Mouse (Mus musculus) heart, embryonic 15.5 days (tissue): ENCODE results near the gene Arl2bp. TPM values are rescaled to one million over a fixed set of nuclear protein-coding genes. Genes with fewer than 3 reads are reported as not detected.
A peak's percentile ranks its signal among the peaks of the same experiment; 100 is the strongest.

Source experiments
- ATAC-seq: fragments of 200-750 bp; cut with Nextera tagmentation; replicated peaks from 2 replicates; pipeline ENCODE4 v1.8.0; 2017; ENCODE audit warnings: low read depth, moderate TSS enrichment; ENCODE audit not compliant: insufficient number of reproducible peaks, insufficient read depth, low FRiP score
- H3K27ac ChIP-seq: fragments of 300-500 bp; sonication (generic); 2 replicates; pipeline ENCODE4 v1.5.1; 2015; ENCODE audit warnings: mild to moderate bottlenecking, inconsistent platforms
- H3K27me3 ChIP-seq: fragments of 300-500 bp; sonication (generic); 2 replicates; pipeline ENCODE4 v1.6.1; 2015; ENCODE audit warnings: inconsistent platforms
- H3K36me3 ChIP-seq: fragments of 300-500 bp; sonication (generic); 2 replicates; pipeline ENCODE4 v1.6.1; 2015; ENCODE audit warnings: mild to moderate bottlenecking, inconsistent platforms
- H3K4me1 ChIP-seq: fragments of 300-500 bp; sonication (generic); replicated peaks from 2 replicates; pipeline ENCODE4 v1.6.1; 2015; ENCODE audit warnings: inconsistent platforms
- H3K4me2 ChIP-seq: fragments of 300-500 bp; sonication (generic); 2 replicates; pipeline ENCODE4 v1.6.1; 2015; ENCODE audit warnings: inconsistent platforms, mild to moderate bottlenecking, moderate library complexity
- H3K4me3 ChIP-seq: fragments of 300-500 bp; sonication (generic); 2 replicates; pipeline ENCODE4 v1.5.1; 2015; ENCODE audit warnings: mild to moderate bottlenecking, inconsistent platforms
- H3K9ac ChIP-seq: fragments of 300-500 bp; sonication (generic); 2 replicates; pipeline ENCODE4 v1.6.1; 2015; ENCODE audit warnings: mild to moderate bottlenecking, inconsistent platforms
- H3K9me3 ChIP-seq: fragments of 300-500 bp; sonication (generic); replicated peaks from 2 replicates; pipeline ENCODE4 v1.6.1; 2016; ENCODE audit warnings: inconsistent platforms
- WGBS: fragments of 180-500 bp; shearing (Covaris S2); methylation state at CpG from one replicate; pipeline ENCODE4 v1.1.7; 2015; ENCODE audit warnings: mixed read lengths; 5-methylcytosine and 5-hydroxymethylcytosine counted together
- polyA plus RNA-seq: library from polyadenylated mRNA; unstranded; fragments of >200 nt; fragmentation: Nextera tagmentation; extraction: Ambion mirVana; gene quantifications from 2 replicates; pipeline ENCODE4 v1.2.1, GENCODE M21; 2015

Arl2bp gene
- polyA plus RNA-seq, 1 experiment from 2014 or later: 112 TPM

DNA sequence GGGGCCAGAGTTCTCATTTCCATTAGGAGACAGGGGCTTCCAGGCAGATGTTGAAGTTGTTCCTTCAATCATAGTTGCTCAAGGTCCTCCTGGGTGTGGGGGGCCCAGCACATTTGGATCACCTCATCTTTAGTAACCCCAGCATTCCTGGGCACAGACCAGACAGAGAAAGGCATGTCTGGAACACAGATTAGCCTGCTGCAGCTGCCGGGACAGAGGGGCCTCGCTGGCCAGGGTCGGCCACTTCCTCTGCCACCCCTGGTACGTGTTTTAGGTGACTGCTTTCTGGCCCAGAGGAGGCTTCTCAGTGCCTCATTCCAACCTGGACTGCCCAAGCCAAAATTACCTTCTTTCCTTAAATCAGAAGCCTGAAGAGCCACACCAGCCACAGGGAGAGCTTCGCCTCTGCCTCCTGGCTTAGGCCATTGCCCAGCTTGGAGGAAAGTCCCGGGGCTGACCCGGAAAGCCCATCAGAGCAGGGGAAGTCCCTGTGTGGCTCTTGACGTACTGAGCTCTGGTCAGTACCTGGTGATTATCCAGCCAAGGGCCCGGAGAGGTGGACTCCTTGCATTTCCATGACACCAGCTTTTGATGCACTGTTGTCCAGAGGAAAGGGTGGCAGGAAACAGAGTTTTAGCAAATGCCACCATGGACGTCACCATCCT, 39.3 kb downstream of the Arl2bp start:
- H3K4me3 ChIP-seq: no peak overlapping the region
- WGBS: 71% methylated on average over 10 of the region's 10 CpGs
- H3K36me3 ChIP-seq: no peaks in the 10 kb centered on the region
- peaks cover 13% of the 10 kb centered on the region for H3K4me1 ChIP-seq
- H3K27me3 ChIP-seq: no peaks in the 10 kb centered on the region
- no peak overlapping the region for H3K27ac ChIP-seq
- ATAC-seq: no peak
- no peak overlapping the region for H3K9ac ChIP-seq
- no peak overlapping the region for H3K4me2 ChIP-seq
- H3K9me3 ChIP-seq: no peaks in the 10 kb centered on the region

DNA sequence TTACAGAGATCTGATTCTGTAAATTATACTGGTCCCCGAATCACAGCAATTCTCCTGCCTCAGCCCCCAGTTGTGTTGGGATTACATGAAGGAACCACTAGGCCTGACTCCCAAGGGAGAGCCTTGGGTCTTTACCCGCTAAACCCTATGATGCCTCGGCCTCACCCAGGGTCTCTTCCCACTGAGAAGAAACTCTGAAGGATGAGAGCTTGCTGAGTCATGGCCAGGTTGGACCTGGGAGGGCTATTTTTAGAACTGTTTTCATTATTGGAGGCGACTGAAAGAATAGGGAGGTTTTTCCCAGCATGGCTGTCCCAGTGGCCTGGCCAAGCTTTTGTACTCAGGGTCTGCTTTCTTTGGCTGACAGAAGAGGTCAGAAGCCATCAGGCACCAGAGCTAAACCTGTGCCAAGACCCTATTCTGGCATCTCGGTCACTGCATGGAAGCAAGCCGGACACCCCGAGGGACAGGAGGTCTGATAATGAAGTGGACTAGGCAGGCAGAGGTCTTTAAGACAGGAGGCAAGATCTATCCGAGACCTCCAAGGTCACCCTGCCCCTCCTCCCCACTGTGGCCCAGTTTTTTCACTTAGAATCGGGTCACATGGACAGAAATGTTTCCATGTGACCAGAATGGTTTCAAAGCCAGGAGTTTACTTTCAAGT, 40.5 kb downstream of the Arl2bp start:
- no peak for ATAC-seq
- no peaks in the 10 kb centered on the region for H3K36me3 ChIP-seq
- no peak overlapping the region for H3K27ac ChIP-seq
- no peak overlapping the region for H3K9ac ChIP-seq
- no peak overlapping the region for H3K4me2 ChIP-seq
- 54% methylated on average over 9 of the region's 9 CpGs for WGBS
- no peak overlapping the region for H3K4me3 ChIP-seq
- H3K4me1 ChIP-seq: peaks cover 21% of the 10 kb centered on the region
- no peaks in the 10 kb centered on the region for H3K9me3 ChIP-seq
- H3K27me3 ChIP-seq: no peaks in the 10 kb centered on the region

DNA sequence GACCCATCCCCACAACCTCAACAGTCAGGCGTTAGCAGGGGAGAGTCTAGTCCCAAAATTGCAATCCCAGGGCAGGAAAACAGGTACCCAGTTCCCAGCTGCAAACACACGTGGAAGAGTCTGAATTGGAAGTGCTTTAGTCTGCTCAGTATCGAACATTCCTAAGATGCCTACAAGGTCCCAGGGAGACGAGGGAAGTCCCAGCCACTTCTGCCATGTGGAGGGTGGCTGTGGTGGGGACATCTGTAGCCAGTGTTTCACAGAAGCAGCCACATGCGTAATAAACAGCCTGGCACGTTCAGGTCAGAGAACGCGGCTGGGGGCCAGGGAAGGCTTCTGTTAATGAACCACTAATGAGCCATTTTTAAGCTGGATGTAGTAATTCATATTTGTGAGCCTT, 43.9 kb downstream of the Arl2bp start:
- no peaks in the 10 kb centered on the region for H3K36me3 ChIP-seq
- H3K4me2 ChIP-seq: no peak overlapping the region
- peaks cover 17% of the 10 kb centered on the region for H3K4me1 ChIP-seq
- no peak overlapping the region for H3K27ac ChIP-seq
- no peak overlapping the region for H3K4me3 ChIP-seq
- H3K27me3 ChIP-seq: no peaks in the 10 kb centered on the region
- no peaks in the 10 kb centered on the region for H3K9me3 ChIP-seq
- no peak for ATAC-seq
- H3K9ac ChIP-seq: no peak overlapping the region
- 56% methylated on average over 8 of the region's 8 CpGs for WGBS

DNA sequence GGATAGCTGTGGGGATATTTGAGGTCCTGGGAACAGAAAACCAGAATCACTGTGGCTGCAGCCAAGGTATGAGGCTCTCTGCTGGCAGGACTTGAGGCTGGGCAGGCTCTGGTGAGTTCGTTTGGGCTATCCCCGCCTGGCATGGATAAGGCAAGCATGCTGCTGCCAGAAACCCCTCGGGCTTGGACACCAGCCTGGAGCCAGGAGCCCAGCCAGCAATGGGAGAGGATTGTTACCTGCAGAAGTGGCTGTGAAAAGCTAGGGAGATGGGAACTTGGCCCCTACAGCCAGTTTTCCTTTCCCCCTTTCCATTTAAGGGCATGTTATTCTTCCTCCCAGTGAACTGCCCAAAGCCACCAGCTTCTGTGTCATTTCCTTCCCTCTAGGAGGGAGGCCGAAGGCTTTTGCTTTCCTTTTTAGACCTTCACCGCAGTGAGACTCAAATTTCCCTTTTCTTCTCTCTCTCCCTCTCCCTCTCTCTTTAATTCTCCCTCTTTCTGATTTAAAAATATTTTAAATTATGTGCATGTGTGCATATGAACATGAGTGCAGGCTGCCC, 44.8 kb downstream of the Arl2bp start:
- Histone ChIP-seq H3K9ac (no peak overlapping the region), H3K27ac (peak overlapping the region; percentile 51), H3K27me3 (no peaks in the 10 kb centered on the region), H3K9me3 (no peaks in the 10 kb centered on the region), H3K4me2 (peak overlapping the region; percentile 10), H3K4me3 (no peak overlapping the region), H3K36me3 (no peaks in the 10 kb centered on the region), H3K4me1 (peaks cover 13% of the 10 kb centered on the region)
- peak; percentile 54 for ATAC-seq
- WGBS: 31% methylated on average over 5 of the region's 5 CpGs

DNA sequence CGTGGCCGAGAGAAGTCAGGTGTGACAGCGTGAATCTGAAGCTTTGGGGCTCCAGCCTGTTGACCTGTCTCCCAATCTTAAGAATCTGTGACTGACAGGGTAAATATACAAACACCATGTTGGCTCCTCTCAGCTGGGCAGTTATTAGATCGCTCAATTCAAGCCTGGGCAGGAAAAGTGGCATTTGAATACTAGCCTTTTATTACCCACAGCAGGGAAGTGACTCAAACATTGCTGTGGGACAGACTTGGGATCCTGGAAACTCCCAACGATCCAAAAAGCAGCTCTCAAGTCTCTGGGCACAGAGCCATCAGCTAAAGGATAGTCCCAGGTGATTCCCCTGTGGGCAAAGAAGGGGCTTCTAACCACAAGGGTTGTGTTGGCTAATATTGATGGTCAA, 48.2 kb downstream of the Arl2bp start:
- no peak overlapping the region for H3K4me3 ChIP-seq
- no peak overlapping the region for H3K4me2 ChIP-seq
- H3K9me3 ChIP-seq: no peaks in the 10 kb centered on the region
- H3K4me1 ChIP-seq: peaks cover 8% of the 10 kb centered on the region
- no peak overlapping the region for H3K27ac ChIP-seq
- H3K36me3 ChIP-seq: no peaks in the 10 kb centered on the region
- no peak overlapping the region for H3K9ac ChIP-seq
- ATAC-seq: no peak
- no peaks in the 10 kb centered on the region for H3K27me3 ChIP-seq
- WGBS: 63% methylated on average over 5 of the region's 5 CpGs

DNA sequence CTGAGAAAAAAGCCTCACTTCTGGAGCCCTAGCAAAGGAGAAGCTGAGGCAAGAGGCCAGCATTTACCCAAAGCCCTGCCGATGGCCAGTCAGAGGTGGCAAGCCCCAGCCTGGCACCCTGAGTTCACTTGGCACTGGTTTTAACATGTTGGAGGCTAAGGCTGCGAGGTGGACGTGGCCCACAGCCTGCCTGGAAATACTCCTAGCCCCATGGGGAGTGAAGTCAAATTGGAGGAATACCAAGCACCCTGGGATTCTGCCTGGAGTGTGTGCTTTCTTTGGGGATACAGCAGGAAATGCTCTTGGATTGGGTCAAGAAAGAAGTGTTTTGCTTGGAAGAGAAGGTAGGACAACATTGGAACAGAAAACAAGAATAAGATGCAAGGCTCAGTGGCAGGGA, 49.5 kb downstream of the Arl2bp start:
- ATAC-seq: no peak
- no peaks in the 10 kb centered on the region for H3K27me3 ChIP-seq
- H3K4me2 ChIP-seq: no peak overlapping the region
- H3K27ac ChIP-seq: no peak overlapping the region
- H3K9me3 ChIP-seq: no peaks in the 10 kb centered on the region
- no peak overlapping the region for H3K4me3 ChIP-seq
- peaks cover 8% of the 10 kb centered on the region for H3K4me1 ChIP-seq
- H3K36me3 ChIP-seq: no peaks in the 10 kb centered on the region
- WGBS: 76% methylated on average over 3 of the region's 3 CpGs
- H3K9ac ChIP-seq: no peak overlapping the region

DNA sequence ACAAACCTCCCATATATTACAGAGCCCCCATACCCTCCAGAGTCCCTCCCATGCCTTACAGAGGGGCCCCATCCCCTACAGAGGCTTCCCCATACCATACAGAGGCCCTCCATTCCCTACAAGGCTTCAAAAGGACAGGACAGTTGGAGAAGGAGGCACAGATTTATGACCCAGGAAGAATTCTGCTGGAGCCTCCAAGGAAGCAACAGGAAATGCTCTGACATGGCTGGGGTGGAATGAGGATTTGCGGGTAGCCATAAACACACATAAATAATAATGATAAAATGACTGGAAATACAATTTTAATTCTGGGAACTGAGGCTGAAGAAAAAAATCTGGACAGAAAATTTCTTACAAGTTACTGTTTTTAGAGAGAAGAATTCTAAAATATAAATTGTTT, 50.4 kb downstream of the Arl2bp start:
- Histone ChIP-seq H3K27ac (no peak overlapping the region), H3K4me1 (no peaks in the 10 kb centered on the region), H3K4me3 (no peak overlapping the region), H3K9me3 (no peaks in the 10 kb centered on the region), H3K9ac (no peak overlapping the region), H3K27me3 (no peaks in the 10 kb centered on the region), H3K4me2 (no peak overlapping the region), H3K36me3 (no peaks in the 10 kb centered on the region)
- ATAC-seq: no peak
- WGBS: 79% methylated on average over 1 of the region's 1 CpGs

Other genes starting within 250 kb of the Arl2bp start
- 0.28 and 0.53 TPM in 2 replicates for gene Nlrc5, start 232.2 kb upstream of the Arl2bp start, polyA plus RNA-seq
- gene Cpne2, start 133.6 kb upstream of the Arl2bp start, polyA plus RNA-seq: 5.0 and 6.7 TPM in 2 replicates
- gene Rspry1, start 64.7 kb upstream of the Arl2bp start, polyA plus RNA-seq: 20.3 and 22.4 TPM in 2 replicates
- 33.6 and 35.2 TPM in 2 replicates for gene Fam192a, start 64.6 kb upstream of the Arl2bp start, polyA plus RNA-seq
- gene Pllp, start 29.7 kb downstream of the Arl2bp start, polyA plus RNA-seq: 0.23 and 0.96 TPM in 2 replicates
- 0.08 TPM in 1 of 2 replicates, not detected in the other for gene Ccl22, start 79.0 kb downstream of the Arl2bp start, polyA plus RNA-seq
- gene Cx3cl1, start 105.4 kb downstream of the Arl2bp start, polyA plus RNA-seq: 9.4 and 9.7 TPM in 2 replicates
- gene Ccl17, start 143.9 kb downstream of the Arl2bp start, polyA plus RNA-seq: 0.26 TPM in 1 of 2 replicates, not detected in the other
- gene Coq9, start 171.7 kb downstream of the Arl2bp start, polyA plus RNA-seq: 163 and 166 TPM in 2 replicates
- 77.7 and 88.6 TPM in 2 replicates for gene Ciapin1, start 171.8 kb downstream of the Arl2bp start, polyA plus RNA-seq
- gene Polr2c, start 190.8 kb downstream of the Arl2bp start, polyA plus RNA-seq: 107 and 122 TPM in 2 replicates
- gene Dok4, start 209.7 kb downstream of the Arl2bp start, polyA plus RNA-seq: 22.9 and 31.6 TPM in 2 replicates